Mouse (Mus musculus) CH12.LX (cell line): ENCODE results near the gene A530032D15Rik. TPM values are rescaled to one million over a fixed set of nuclear protein-coding genes. Genes with fewer than 3 reads are reported as not detected.
"Not testable (repeated sequence)": the region's sequence is repeated elsewhere in the genome, so short reads cannot be mapped to it uniquely, and the experiment has no call there.

Experiments used
- DNase-seq: peaks from one replicate; pipeline ENCODE4 v3.0.0-alpha.2; 2013; ENCODE audit errors: extremely low read depth
- H3K27ac ChIP-seq: 2 replicates; pipeline ENCODE4 v1.5.1; 2012; ENCODE audit warnings: low read depth, mild to moderate bottlenecking, control low read depth, moderate library complexity; ENCODE audit not compliant: insufficient read depth
- H3K27me3 ChIP-seq: replicated peaks from 2 replicates; pipeline ENCODE3; 2012; ENCODE audit warnings: inconsistent platforms
- H3K36me3 ChIP-seq, 2 experiments: replicated peaks in 1 of 2; 2 replicates each; pipeline versions ENCODE3 to v1.6.1; 2012; ENCODE audit warnings: inconsistent platforms in 1 of 2, low read length in 1 of 2, mild to moderate bottlenecking in 1 of 2, mixed read lengths in 1 of 2, moderate library complexity in 1 of 2; ENCODE audit not compliant: control insufficient read depth in 1 of 2, insufficient read depth in 1 of 2
- H3K4me1 ChIP-seq, 2 experiments: 2 replicates each; pipeline ENCODE4 v1.6.1; 2012; ENCODE audit warnings: inconsistent platforms in 1 of 2, moderate library complexity in 1 of 2; ENCODE audit not compliant: insufficient read depth in 2 of 2, control insufficient read depth in 1 of 2
- H3K4me2 ChIP-seq: 2 replicates; pipeline ENCODE4 v1.6.1; 2012; ENCODE audit warnings: low read depth, mild to moderate bottlenecking, control low read depth; ENCODE audit not compliant: poor library complexity, insufficient read depth, severe bottlenecking
- H3K4me3 ChIP-seq, 3 experiments: fragments of 150-350 bp in 1 of 3; sonication (generic) in 1 of 3; replicated peaks in 1 of 3; 2 replicates each; pipeline versions ENCODE3 to v1.5.1; 2011 to 2012; ENCODE audit warnings: low read depth in 2 of 3, low read length in 2 of 3, mild to moderate bottlenecking in 2 of 3, moderate library complexity in 2 of 3, control low read depth in 1 of 3, improper control_type of control experiment in 1 of 3, inconsistent platforms in 1 of 3, mixed read lengths in 1 of 3; ENCODE audit not compliant: poor library complexity in 1 of 3
- H3K79me2 ChIP-seq: replicated peaks from 2 replicates; pipeline ENCODE4 v1.6.1; 2012; ENCODE audit warnings: mild to moderate bottlenecking, moderate library complexity; ENCODE audit not compliant: control insufficient read depth, poor library complexity, insufficient read depth, severe bottlenecking; ENCODE audit errors: extremely low read depth
- H3K9ac ChIP-seq: 2 replicates; pipeline ENCODE4 v1.6.1; 2012; ENCODE audit warnings: low read depth, mild to moderate bottlenecking, control low read depth, moderate library complexity; ENCODE audit not compliant: insufficient read depth
- H3K9me3 ChIP-seq: replicated peaks from 2 replicates; pipeline ENCODE3; 2012; ENCODE audit warnings: low read length, inconsistent platforms, mixed read lengths
- BHLHE40 ChIP-seq: IDR thresholded peaks from 2 replicates; pipeline ENCODE4 v1.6.1; 2011; ENCODE audit warnings: mild to moderate bottlenecking, low read depth, low read length, improper control_type of control experiment
- EP300 ChIP-seq: IDR thresholded peaks from 2 replicates; pipeline ENCODE4 v1.6.1; 2011; ENCODE audit warnings: low read length, improper control_type of control experiment
- ETS1 ChIP-seq: conservative IDR thresholded peaks from 2 replicates; pipeline ENCODE4 v1.6.1; 2012; ENCODE audit warnings: low read depth, mild to moderate bottlenecking, inconsistent platforms, low read length, improper control_type of control experiment, moderate library complexity
- IRF4 ChIP-seq: IDR thresholded peaks from 2 replicates; pipeline ENCODE4 v1.6.1; 2014; ENCODE audit warnings: low read depth, mild to moderate bottlenecking, inconsistent platforms, low read length, improper control_type of control experiment
- JUN ChIP-seq: IDR thresholded peaks from 2 replicates; pipeline ENCODE4 v1.6.1; 2011; ENCODE audit warnings: low read depth, mild to moderate bottlenecking, low read length, improper control_type of control experiment, moderate library complexity; ENCODE audit not compliant: insufficient read depth
- KAT2A ChIP-seq: IDR thresholded peaks from 2 replicates; pipeline ENCODE4 v1.6.1; 2012; ENCODE audit warnings: low read length, improper control_type of control experiment, inconsistent platforms; ENCODE audit not compliant: insufficient replicate concordance
- MAX ChIP-seq: IDR thresholded peaks from 2 replicates; pipeline ENCODE4 v1.6.1; 2011; ENCODE audit warnings: low read length, improper control_type of control experiment
- MYC ChIP-seq: IDR thresholded peaks from 2 replicates; pipeline ENCODE4 v1.6.1; 2011; ENCODE audit warnings: low read depth, mild to moderate bottlenecking, improper control_type of control experiment, low read length
- RCOR1 ChIP-seq: conservative IDR thresholded peaks from 2 replicates; pipeline ENCODE4 v1.6.1; 2012; ENCODE audit warnings: low read depth, mild to moderate bottlenecking, inconsistent platforms, low read length, improper control_type of control experiment
- TCF12 ChIP-seq: IDR thresholded peaks from 2 replicates; pipeline ENCODE4 v1.6.1; 2014; ENCODE audit warnings: low read depth, mild to moderate bottlenecking, inconsistent platforms, low read length, improper control_type of control experiment
- dilution Hi-C: fragments of 300-500 bp; cut with MboI; formaldehyde crosslinking; loops from 2 replicates; pipeline ENCODE4 v1.14.3; 2020; ENCODE audit warnings: low sequenced_read_pairs; ENCODE audit not compliant: extremely low pct_unique_long_range_greater_than_20kb, extremely low pct_ligation_motif_present
- in situ Hi-C: fragments of 300-500 bp; cut with MboI; formaldehyde crosslinking; loops from 3 replicates; pipeline ENCODE4 v1.14.3; 2019; ENCODE audit warnings: low sequenced_read_pairs, low pct_ligation_motif_present, low pct_unique_long_range_greater_than_20kb, mixed read lengths
- polyA plus RNA-seq: library from polyadenylated mRNA; unstranded; fragments of >175 nt; gene quantifications from 2 replicates; pipeline ENCODE4 v1.2.1, GENCODE M21; 2012; ENCODE audit warnings: low read depth; ENCODE audit not compliant: insufficient read length
- total RNA-seq, 2 experiments: library from RNA; depleted of rRNA; stranded (reverse); fragments of 300-350 nt in 1 of 2; fragments of >200 nt in 1 of 2; gene quantifications; 2 replicates each; pipeline ENCODE4 v1.2.3; 2012 to 2014

A530032D15Rik gene
- total and polyA plus RNA-seq, 3 experiments: 58.6 to 105 (median 97.2) TPM

GRCm38 (mm10) chr1:85073099-85073498, 36.6 kb downstream of the A530032D15Rik start:
- H3K79me2 ChIP-seq, H3K4me3 ChIP-seq, H3K27ac ChIP-seq, H3K27me3 ChIP-seq, dilution Hi-C loops, H3K9me3 ChIP-seq, H3K36me3 ChIP-seq, in situ Hi-C loops, H3K4me2 ChIP-seq, H3K9ac ChIP-seq: not testable (repeated sequence)
- TF ChIP-seq BHLHE40 (peak; percentile 83), RCOR1 (peak; percentile 60; the same call in 1 of the 2 replicates), IRF4 (peak; percentile 60), ETS1 (peak; percentile 62), KAT2A (0 out of 2 replicates have a peak, but pooled peaks have one; percentile 28), MYC (peak; percentile 78), TCF12 (0 out of 2 replicates have a peak, but pooled peaks have one; percentile 56), EP300 (peak; percentile 67), JUN (peak; percentile 35; the same call in 1 of the 2 replicates), MAX (peak; percentile 81)
- peaks cover 5 to 25% of the 10 kb centered on the region in 2 experiments; a peak in 3 of 4 replicates for H3K4me1 ChIP-seq
- DNase-seq: peak; percentile 66

- H3K4me3 ChIP-seq, H3K9me3 ChIP-seq, H3K27ac ChIP-seq, DNase-seq, H3K36me3 ChIP-seq, in situ Hi-C loops, H3K9ac ChIP-seq, H3K4me2 ChIP-seq, H3K27me3 ChIP-seq, H3K79me2 ChIP-seq, dilution Hi-C loops: not testable (repeated sequence)
- peaks cover 5 to 25% of the 10 kb centered on the region in 2 experiments; a peak in 3 of 4 replicates for H3K4me1 ChIP-seq
These were observed 38.0 kb downstream of the A530032D15Rik start for GRCm38 (mm10) chr1:85071690-85072089.

GRCm38 (mm10) chr1:85035801-85036200, 73.9 kb downstream of the A530032D15Rik start:
- H3K36me3 ChIP-seq, H3K4me1 ChIP-seq, H3K4me3 ChIP-seq, H3K9ac ChIP-seq, H3K27ac ChIP-seq, dilution Hi-C loops, H3K9me3 ChIP-seq, H3K4me2 ChIP-seq, in situ Hi-C loops, H3K27me3 ChIP-seq, DNase-seq, H3K79me2 ChIP-seq: not testable (repeated sequence)

- H3K27ac ChIP-seq, H3K4me3 ChIP-seq, H3K4me2 ChIP-seq, H3K4me1 ChIP-seq, H3K36me3 ChIP-seq, in situ Hi-C loops, H3K9me3 ChIP-seq, H3K79me2 ChIP-seq, H3K9ac ChIP-seq, dilution Hi-C loops, H3K27me3 ChIP-seq: not testable (repeated sequence)
- peak; percentile 56 for DNase-seq
These were observed 75.3 kb downstream of the A530032D15Rik start for GRCm38 (mm10) chr1:85034394-85034793.
